Mouse (Mus musculus) hindbrain, postnatal 0 days (tissue): ENCODE measurements around the gene Stk25. TPM values are rescaled to one million over a fixed set of nuclear protein-coding genes. Genes with fewer than 3 reads are reported as not detected.

Experiments used
- ATAC-seq: fragments of 200-750 bp; cut with Nextera tagmentation; 2 replicates; pipeline ENCODE4 v1.8.0; 2017; ENCODE audit warnings: mild to moderate bottlenecking, moderate TSS enrichment, moderate library complexity
- DNase-seq: peaks from one replicate; pipeline ENCODE4 v3.0.0-alpha.2; 2015; ENCODE audit warnings: low spot score
- H3K27ac ChIP-seq: fragments of 300-500 bp; sonication (generic); 2 replicates; pipeline ENCODE4 v1.5.1; 2014; ENCODE audit warnings: mild to moderate bottlenecking
- H3K27me3 ChIP-seq: fragments of 300-500 bp; sonication (generic); 2 replicates; pipeline ENCODE4 v1.6.1; 2014; ENCODE audit warnings: low read length, mixed read lengths; ENCODE audit not compliant: insufficient read depth
- H3K36me3 ChIP-seq: fragments of 300-500 bp; sonication (generic); 2 replicates; pipeline ENCODE4 v1.6.1; 2014; ENCODE audit warnings: low read length, mixed read lengths; ENCODE audit not compliant: insufficient read depth
- H3K4me1 ChIP-seq: fragments of 300-500 bp; sonication (generic); 2 replicates; pipeline ENCODE4 v1.6.1; 2014; ENCODE audit warnings: antibody characterized with exemption, low read length, mixed read lengths; ENCODE audit not compliant: insufficient read depth
- H3K4me2 ChIP-seq: fragments of 300-500 bp; sonication (generic); 2 replicates; pipeline ENCODE4 v1.6.1; 2014; ENCODE audit warnings: low read depth, mild to moderate bottlenecking, low read length, moderate library complexity, mixed read lengths
- H3K4me3 ChIP-seq: fragments of 300-500 bp; sonication (generic); 2 replicates; pipeline ENCODE4 v1.5.1; 2014; ENCODE audit warnings: low read length
- H3K9ac ChIP-seq: fragments of 300-500 bp; sonication (generic); replicated peaks from 2 replicates; pipeline ENCODE4 v1.6.1; 2014; ENCODE audit warnings: mild to moderate bottlenecking, low read length, moderate library complexity, mixed read lengths
- H3K9me3 ChIP-seq: fragments of 300-500 bp; sonication (generic); 2 replicates; pipeline ENCODE4 v1.6.1; 2016; ENCODE audit warnings: low read length, mixed read lengths
- CTCF ChIP-seq: IDR thresholded peaks from 2 replicates; pipeline ENCODE4 v1.5.1; 2016; ENCODE audit warnings: antibody characterized with exemption, control low read depth, low read depth
- WGBS: fragments of 180-500 bp; shearing (Covaris S2); extraction: QIAGEN DNeasy Blood & Tissue Kit; methylation state at CpG from one replicate; pipeline ENCODE4 v1.1.7; 2014; 5-methylcytosine and 5-hydroxymethylcytosine counted together
- polyA plus RNA-seq: library from polyadenylated mRNA; unstranded; fragments of >200 nt; fragmentation: Nextera tagmentation; extraction: Ambion mirVana; gene quantifications from 2 replicates; pipeline ENCODE4 v1.2.1, GENCODE M21; 2015
- total RNA-seq: library from RNA; depleted of rRNA; stranded (reverse); fragments of >200 nt; gene quantifications from 2 replicates; pipeline ENCODE4 v1.2.3, GENCODE M21; 2014; rRNA removed

The Stk25 gene
- total and polyA plus RNA-seq, 2 experiments from 2014 or later, result 328 to 340 TPM

GRCm38 (mm10) chr1:93588346-93588745, 70.1 kb downstream of the Stk25 start:
- no peak overlapping the region for H3K4me2 ChIP-seq
- H3K36me3 ChIP-seq, result no peaks in the 10 kb centered on the region
- H3K9me3 ChIP-seq, result peaks cover 2% of the 10 kb centered on the region
- H3K27me3 ChIP-seq, result no peaks in the 10 kb centered on the region
- H3K9ac ChIP-seq, result no peak overlapping the region
- DNase-seq (no peak), ATAC-seq (no peak)
- no peak overlapping the region for H3K4me3 ChIP-seq
- 62% methylated on average over 3 of the region's 3 CpGs for WGBS
- H3K27ac ChIP-seq, result no peak overlapping the region
- no peak for TF ChIP-seq CTCF
- H3K4me1 ChIP-seq, result no peaks in the 10 kb centered on the region

- no peaks in the 10 kb centered on the region for H3K4me1 ChIP-seq
- H3K9me3 ChIP-seq, result peaks cover 2% of the 10 kb centered on the region; the same call in 1 of the 2 replicates
- no peak for TF ChIP-seq CTCF
- H3K27ac ChIP-seq, result no peak overlapping the region
- H3K27me3 ChIP-seq, result no peaks in the 10 kb centered on the region
- H3K4me2 ChIP-seq, result no peak overlapping the region
- ATAC-seq (no peak), DNase-seq (no peak)
- H3K9ac ChIP-seq, result no peak overlapping the region
- H3K36me3 ChIP-seq, result peaks cover 5% of the 10 kb centered on the region
- no peak overlapping the region for H3K4me3 ChIP-seq
- 98% methylated on average over 7 of the region's 7 CpGs for WGBS
Measured at GRCm38 (mm10) chr1:93581545-93581944, 76.9 kb downstream of the Stk25 start.

GRCm38 (mm10) chr1:93577861-93578260, 80.6 kb downstream of the Stk25 start:
- no peak for ATAC-seq
- Histone ChIP-seq H3K27ac (no peak overlapping the region), H3K4me1 (no peaks in the 10 kb centered on the region), H3K27me3 (no peaks in the 10 kb centered on the region), H3K4me3 (no peak overlapping the region), H3K9me3 (no peaks in the 10 kb centered on the region), H3K36me3 (peaks cover 5% of the 10 kb centered on the region), H3K9ac (no peak overlapping the region), H3K4me2 (no peak overlapping the region)
- TF ChIP-seq CTCF, result no peak
- 74% methylated on average over 4 of the region's 4 CpGs for WGBS
- no peak for DNase-seq

- H3K27ac ChIP-seq, result no peak overlapping the region
- no peaks in the 10 kb centered on the region for H3K9me3 ChIP-seq
- no peak overlapping the region for H3K4me3 ChIP-seq
- ATAC-seq (no peak), DNase-seq (no peak)
- no peaks in the 10 kb centered on the region for H3K27me3 ChIP-seq
- WGBS, result 77% methylated on average over 3 of the region's 3 CpGs
- H3K36me3 ChIP-seq, result peaks cover 5% of the 10 kb centered on the region
- H3K4me1 ChIP-seq, result no peaks in the 10 kb centered on the region
- no peak overlapping the region for H3K4me2 ChIP-seq
- no peak for TF ChIP-seq CTCF
- H3K9ac ChIP-seq, result no peak overlapping the region
Measured at GRCm38 (mm10) chr1:93577066-93577465, 81.4 kb downstream of the Stk25 start.

Other genes with a start within 250 kb of the Stk25 start
- gene Hdlbp, start 179.8 kb downstream of the Stk25 start, total RNA-seq, result 66.0 and 114 TPM in 2 replicates
- gene Hdlbp, start 179.8 kb downstream of the Stk25 start, polyA plus RNA-seq, result 96.5 and 99.5 TPM in 2 replicates
- 5.5 and 8.8 TPM in 2 replicates for gene Farp2, start 146.6 kb downstream of the Stk25 start, total RNA-seq
- 2.7 and 2.9 TPM in 2 replicates for gene Farp2, start 146.6 kb downstream of the Stk25 start, polyA plus RNA-seq
- 133 and 136 TPM in 2 replicates for gene Bok, start 27.0 kb upstream of the Stk25 start, total RNA-seq
- 97.6 and 103 TPM in 2 replicates for gene Bok, start 27.0 kb upstream of the Stk25 start, polyA plus RNA-seq
- 51.1 and 75.8 TPM in 2 replicates for gene Atg4b, start 92.8 kb upstream of the Stk25 start, total RNA-seq
- gene Atg4b, start 92.8 kb upstream of the Stk25 start, polyA plus RNA-seq, result 75.0 and 76.3 TPM in 2 replicates
- 41.5 and 58.7 TPM in 2 replicates for gene Thap4, start 96.2 kb upstream of the Stk25 start, total RNA-seq
- gene Thap4, start 96.2 kb upstream of the Stk25 start, polyA plus RNA-seq, result 49.9 and 50.2 TPM in 2 replicates
- 74.4 and 76.0 TPM in 2 replicates for gene Dtymk, start 143.3 kb upstream of the Stk25 start, total RNA-seq
- 129 and 136 TPM in 2 replicates for gene Dtymk, start 143.3 kb upstream of the Stk25 start, polyA plus RNA-seq
- 9.4 and 9.9 TPM in 2 replicates for gene Ing5, start 145.3 kb upstream of the Stk25 start, total RNA-seq
- 7.0 and 7.1 TPM in 2 replicates for gene Ing5, start 145.3 kb upstream of the Stk25 start, polyA plus RNA-seq
- gene D2hgdh, start 166.2 kb upstream of the Stk25 start, total RNA-seq, result 13.6 and 23.6 TPM in 2 replicates
- gene D2hgdh, start 166.2 kb upstream of the Stk25 start, polyA plus RNA-seq, result 12.0 and 13.0 TPM in 2 replicates
- not detected in 2 replicates for gene Gal3st2, start 202.6 kb upstream of the Stk25 start, total RNA-seq
- 0.06 TPM in 1 of 2 replicates, not detected in the other for gene Gal3st2, start 202.6 kb upstream of the Stk25 start, polyA plus RNA-seq